Mouse (Mus musculus) intestine, postnatal 0 days (tissue): ENCODE results near the gene Dda1. TPM values are rescaled to one million over a fixed set of nuclear protein-coding genes. Genes with fewer than 3 reads are reported as not detected.
"Not testable (repeated sequence)": the region's sequence is repeated elsewhere in the genome, so short reads cannot be mapped to it uniquely, and the experiment has no call there.

Source experiments
- ATAC-seq: fragments of 200-750 bp; cut with Nextera tagmentation; 2 replicates; pipeline ENCODE4 v1.8.0; 2017; ENCODE audit warnings: mild to moderate bottlenecking, moderate TSS enrichment, moderate library complexity
- H3K27ac ChIP-seq: fragments of 300-500 bp; sonication (generic); 2 replicates; pipeline ENCODE4 v1.5.1; 2014; ENCODE audit warnings: mild to moderate bottlenecking, low read depth, low read length, moderate library complexity
- H3K27me3 ChIP-seq: fragments of 300-500 bp; sonication (generic); replicated peaks from 2 replicates; pipeline ENCODE4 v1.6.1; 2014; ENCODE audit warnings: low read length, mixed read lengths; ENCODE audit not compliant: control insufficient read depth, insufficient read depth
- H3K36me3 ChIP-seq: fragments of 300-500 bp; sonication (generic); 2 replicates; pipeline ENCODE4 v1.6.1; 2014; ENCODE audit warnings: mild to moderate bottlenecking, moderate library complexity; ENCODE audit not compliant: control insufficient read depth, insufficient read depth
- H3K4me1 ChIP-seq: fragments of 300-500 bp; sonication (generic); replicated peaks from 2 replicates; pipeline ENCODE4 v1.6.1; 2014; ENCODE audit warnings: antibody characterized with exemption, low read length, mixed read lengths; ENCODE audit not compliant: control insufficient read depth, insufficient read depth
- H3K4me2 ChIP-seq: fragments of 300-500 bp; sonication (generic); replicated peaks from 2 replicates; pipeline ENCODE4 v1.6.1; 2014; ENCODE audit warnings: low read depth, mild to moderate bottlenecking, moderate library complexity
- H3K4me3 ChIP-seq: fragments of 300-500 bp; sonication (generic); 2 replicates; pipeline ENCODE4 v1.5.1; 2014; ENCODE audit warnings: low read depth, low read length
- H3K9ac ChIP-seq: fragments of 300-500 bp; sonication (generic); 2 replicates; pipeline ENCODE4 v1.6.1; 2014; ENCODE audit warnings: mild to moderate bottlenecking, low read depth, low read length
- H3K9me3 ChIP-seq: fragments of 300-500 bp; sonication (generic); 2 replicates; pipeline ENCODE4 v1.6.1; 2016; ENCODE audit warnings: mixed run types; ENCODE audit not compliant: control insufficient read depth
- CTCF ChIP-seq: sonication (generic); IDR thresholded peaks from 2 replicates; pipeline ENCODE4 v1.5.1; 2016; ENCODE audit warnings: low read depth, mild to moderate bottlenecking, control low read depth, antibody characterized with exemption, moderate library complexity
- WGBS: fragments of 180-500 bp; shearing (Covaris S2); extraction: QIAGEN DNeasy Blood & Tissue Kit; methylation state at CpG from one replicate; pipeline ENCODE4 v1.1.7; 2014; 5-methylcytosine and 5-hydroxymethylcytosine counted together
- polyA plus RNA-seq: library from polyadenylated mRNA; unstranded; fragments of >200 nt; fragmentation: Nextera tagmentation; extraction: Ambion mirVana; gene quantifications from 2 replicates; pipeline ENCODE4 v1.2.1, GENCODE M21; 2015

The Dda1 gene
- polyA plus RNA-seq = 82.8 and 91.7 TPM in 2 replicates

GRCm38 (mm10) chr8:71468916-71469315 lies at the start of gene Dda1:
TSS of gene Dda1 (plus strand) at chr8:71469199.
- peak; percentile 87 for ATAC-seq
- Histone ChIP-seq H3K9ac (peak within 1 kb of the TSS; percentile 60), H3K4me3 (peak within 1 kb of the TSS; percentile 69), H3K9me3 (no peaks in the 10 kb centered on the region), H3K36me3 (peaks cover 25% of the 10 kb centered on the region), H3K4me1 (peaks cover 8% of the 10 kb centered on the region; the same call in 1 of the 2 replicates), H3K27ac (peak within 1 kb of the TSS; percentile 65; the same call in 1 of the 2 replicates), H3K4me2 (peak within 1 kb of the TSS; percentile 93), H3K27me3 (no peaks in the 10 kb centered on the region)
- TF ChIP-seq CTCF = no peak
- WGBS = under 1% methylated on average over 52 of the region's 52 CpGs

GRCm38 (mm10) chr8:71422121-71422520 lies 46.9 kb upstream of the Dda1 start:
- Histone ChIP-seq H3K4me2 (no peak overlapping the region), H3K27me3 (no peaks in the 10 kb centered on the region), H3K36me3 (no peaks in the 10 kb centered on the region), H3K4me3 (no peak overlapping the region), H3K27ac (no peak overlapping the region), H3K9ac (no peak overlapping the region), H3K9me3 (no peaks in the 10 kb centered on the region), H3K4me1 (no peaks in the 10 kb centered on the region)
- TF ChIP-seq CTCF = no peak
- ATAC-seq = no peak

- H3K4me1 ChIP-seq, H3K9ac ChIP-seq, H3K27ac ChIP-seq, H3K36me3 ChIP-seq, H3K27me3 ChIP-seq, H3K4me3 ChIP-seq, ATAC-seq, H3K4me2 ChIP-seq, H3K9me3 ChIP-seq: not testable (repeated sequence)
- 97% methylated on average over 1 of the region's 1 CpGs for WGBS
These were observed 36.1 kb upstream of the Dda1 start for GRCm38 (mm10) chr8:71432935-71433334.

- no peak for ATAC-seq
- H3K4me1 ChIP-seq = no peaks in the 10 kb centered on the region
- no peaks in the 10 kb centered on the region for H3K9me3 ChIP-seq
- 47% methylated on average over 3 of the region's 3 CpGs for WGBS
- H3K36me3 ChIP-seq = no peaks in the 10 kb centered on the region
- no peak overlapping the region for H3K4me3 ChIP-seq
- H3K27ac ChIP-seq = no peak overlapping the region
- H3K9ac ChIP-seq = no peak overlapping the region
- no peak for TF ChIP-seq CTCF
- H3K27me3 ChIP-seq = no peaks in the 10 kb centered on the region
- no peak overlapping the region for H3K4me2 ChIP-seq
These were observed 32.0 kb upstream of the Dda1 start for GRCm38 (mm10) chr8:71437041-71437440.

GRCm38 (mm10) chr8:71441404-71441803 lies 27.6 kb upstream of the Dda1 start:
- no peaks in the 10 kb centered on the region for H3K9me3 ChIP-seq
- H3K27ac ChIP-seq = no peak overlapping the region
- no peaks in the 10 kb centered on the region for H3K36me3 ChIP-seq
- no peaks in the 10 kb centered on the region for H3K4me1 ChIP-seq
- no peaks in the 10 kb centered on the region for H3K27me3 ChIP-seq
- ATAC-seq = no peak
- no peak overlapping the region for H3K4me3 ChIP-seq
- H3K9ac ChIP-seq = no peak overlapping the region
- WGBS = under 1% methylated on average over 7 of the region's 7 CpGs
- H3K4me2 ChIP-seq = no peak overlapping the region
- TF ChIP-seq CTCF = peak; percentile 83

GRCm38 (mm10) chr8:71445096-71445495 lies 23.9 kb upstream of the Dda1 start:
- 83% methylated on average over 7 of the region's 7 CpGs for WGBS
- H3K36me3 ChIP-seq = no peaks in the 10 kb centered on the region

GRCm38 (mm10) chr8:71451337-71451736 lies 17.7 kb upstream of the Dda1 start:
- TF ChIP-seq CTCF = no peak
- Histone ChIP-seq H3K27me3 (no peaks in the 10 kb centered on the region), H3K4me2 (no peak overlapping the region), H3K4me3 (no peak overlapping the region), H3K4me1 (no peaks in the 10 kb centered on the region), H3K9ac (no peak overlapping the region), H3K27ac (no peak overlapping the region), H3K9me3 (no peaks in the 10 kb centered on the region), H3K36me3 (no peaks in the 10 kb centered on the region)
- no peak for ATAC-seq
- 68% methylated on average over 4 of the region's 4 CpGs for WGBS

More at GRCm38 (mm10) chr8:71445096-71445495, 23.9 kb upstream of the Dda1 start:
- no peak overlapping the region for H3K4me2 ChIP-seq
- H3K9ac ChIP-seq = no peak overlapping the region
- no peak for TF ChIP-seq CTCF
- ATAC-seq = no peak
- no peaks in the 10 kb centered on the region for H3K9me3 ChIP-seq
- H3K4me3 ChIP-seq = no peak overlapping the region
- H3K4me1 ChIP-seq = no peaks in the 10 kb centered on the region
- H3K27ac ChIP-seq = no peak overlapping the region
- no peaks in the 10 kb centered on the region for H3K27me3 ChIP-seq
